In genomic region chr15:80720249-80720648, GRCm38 (mm10) we compare ENCODE assay signal across 24 mouse cellular contexts. TPM values are rescaled to one million over a fixed set of nuclear protein-coding genes. Genes with fewer than 3 reads are reported as not detected.
DNase-seq lines count a peak whose midpoint lies in the region; ATAC-seq and TF ChIP-seq lines count a peak whose summit lies in the region.
"Had no signal": no experiment of that assay in that cellular context is flagged by ENCODE, and none has a peak within 500 bp of the region (broad histone marks: within the 10 kb centered on the region; RNA-seq: fewer than 3 reads in every experiment).

No protein-coding gene starts in this region.

- peaks cover 5% of the 10 kb centered on the region for H3K4me1 ChIP-seq in heart, embryonic 11.5 days (ENCODE audit: control insufficient read depth, insufficient read depth, low read length)
- H3K4me1 ChIP-seq in lung, adult 2 months (ENCODE audit: control insufficient read depth, insufficient read depth, low read length) = peaks cover 15% of the 10 kb centered on the region
- no peaks in the 10 kb centered on the region for H3K4me1 ChIP-seq in intestine, postnatal 0 days (replicated peaks; ENCODE audit: control insufficient read depth, insufficient read depth, low read length)
- H3K4me1 ChIP-seq: midbrain, embryonic 10.5 days had no signal

- no peak overlapping the region for H3K27ac ChIP-seq in heart, embryonic 11.5 days (ENCODE audit: low read depth, low read length)
- H3K27ac ChIP-seq in intestine, postnatal 0 days (ENCODE audit: low read depth, low read length) = no peak overlapping the region
- H3K27ac ChIP-seq: embryonic facial prominence, embryonic 15.5 days; heart, embryonic 15.5 days; hindbrain, embryonic 14.5 days; liver, embryonic 15.5 days; midbrain, embryonic 10.5 days; neural tube, embryonic 15.5 days had no signal

- H3K4me2 ChIP-seq in heart, embryonic 11.5 days = no peak overlapping the region
- no peak overlapping the region for H3K4me2 ChIP-seq in intestine, postnatal 0 days (replicated peaks; ENCODE audit: low read depth)
- H3K4me2 ChIP-seq: embryonic facial prominence, embryonic 15.5 days; heart, embryonic 15.5 days; hindbrain, embryonic 14.5 days; liver, embryonic 15.5 days; neural tube, embryonic 15.5 days had no signal

- no peak for TF ChIP-seq CTCF in lung, adult 2 months (IDR thresholded peaks at IDR 0.05; ENCODE audit: insufficient read depth, low read length)
- TF ChIP-seq CTCF in intestine, postnatal 0 days (IDR thresholded peaks at IDR 0.05; ENCODE audit: low read depth) = no peak

- H3K9ac ChIP-seq in heart, embryonic 11.5 days (ENCODE audit: low read depth, low read length) = no peak overlapping the region
- no peak overlapping the region for H3K9ac ChIP-seq in intestine, postnatal 0 days (ENCODE audit: low read depth, low read length)
- H3K9ac ChIP-seq: embryonic facial prominence, embryonic 15.5 days; heart, embryonic 15.5 days; hindbrain, embryonic 14.5 days; liver, embryonic 15.5 days; neural tube, embryonic 15.5 days had no signal

- no peak for TF ChIP-seq POLR2A in lung, adult 2 months (IDR thresholded peaks at IDR 0.05; ENCODE audit: borderline replicate concordance, extremely low read depth, low read depth, low read length)

- ATAC-seq in heart, embryonic 11.5 days (replicated peaks; ENCODE audit: insufficient number of reproducible peaks, low FRiP score, low TSS enrichment) = no peak
- peak; percentile 78 for ATAC-seq in intestine, postnatal 0 days
- ATAC-seq: CD4-positive, CD25-positive, alpha-beta regulatory T cell, adult 4 months; forebrain, embryonic 14.5 days; inflammation-experienced regulatory T-cells, adult 6 months had no signal

- peak; percentile 90 for DNase-seq in heart, adult 11 months
- peak; percentile 37 to 62 for DNase-seq in lung, adult 18-20 months
- DNase-seq in lung, adult 2 months = no peak
- DNase-seq in brain, adult 2 months (ENCODE audit: low read depth, low spot score) = peak; percentile 25
- DNase-seq in urinary bladder, postnatal 36 days (ENCODE audit: low spot score in 2 of 2) = no peak
- DNase-seq in cerebellum, adult 11 months = no peak
- DNase-seq: cerebellum, adult 18-20 months; gastrocnemius, postnatal 10 days; heart, postnatal 36 days; kidney, postnatal 36 days; layer of hippocampus, postnatal 36 days; right cerebral cortex, postnatal 14 days; thymus, postnatal 14 days had no signal

- H3K4me3 ChIP-seq in heart, embryonic 11.5 days (ENCODE audit: low read depth, low read length) = no peak overlapping the region
- H3K4me3 ChIP-seq in lung, adult 2 months (replicated peaks; ENCODE audit: extremely low read depth, low read depth, low read length) = no peak overlapping the region
- no peak overlapping the region for H3K4me3 ChIP-seq in intestine, postnatal 0 days (ENCODE audit: low read depth, low read length)
- H3K4me3 ChIP-seq: embryonic facial prominence, embryonic 15.5 days; heart, embryonic 15.5 days; liver, embryonic 15.5 days; midbrain, embryonic 10.5 days; neural tube, embryonic 15.5 days had no signal

- H3K27me3 ChIP-seq in heart, embryonic 11.5 days (ENCODE audit: control insufficient read depth, insufficient read depth, low read length) = no peaks in the 10 kb centered on the region
- H3K27me3 ChIP-seq in intestine, postnatal 0 days (replicated peaks; ENCODE audit: control insufficient read depth, insufficient read depth, low read length) = no peaks in the 10 kb centered on the region
- H3K27me3 ChIP-seq: embryonic facial prominence, embryonic 15.5 days; heart, embryonic 15.5 days; liver, embryonic 15.5 days; neural tube, embryonic 15.5 days had no signal

- H3K36me3 ChIP-seq in heart, embryonic 11.5 days (ENCODE audit: control insufficient read depth, insufficient read depth, low read length) = no peaks in the 10 kb centered on the region
- no peaks in the 10 kb centered on the region for H3K36me3 ChIP-seq in intestine, postnatal 0 days (ENCODE audit: control insufficient read depth, insufficient read depth)
- H3K36me3 ChIP-seq: embryonic facial prominence, embryonic 15.5 days; heart, embryonic 15.5 days; liver, embryonic 15.5 days; midbrain, embryonic 10.5 days; neural tube, embryonic 15.5 days had no signal

- WGBS in heart, embryonic 11.5 days (ENCODE audit: insufficient replicate concordance) = 49% methylated on average over 5 of the region's 5 CpGs
- 52% methylated on average over 5 of the region's 5 CpGs for WGBS in lung, adult 2 months
- WGBS in intestine, postnatal 0 days = 38% methylated on average over 5 of the region's 5 CpGs

- no peaks in the 10 kb centered on the region for H3K9me3 ChIP-seq in heart, embryonic 11.5 days (replicated peaks; ENCODE audit: control insufficient read depth, low read length)
- H3K9me3 ChIP-seq in intestine, postnatal 0 days (ENCODE audit: control insufficient read depth) = no peaks in the 10 kb centered on the region
- H3K9me3 ChIP-seq: embryonic facial prominence, embryonic 15.5 days; heart, embryonic 15.5 days; liver, embryonic 15.5 days; midbrain, embryonic 10.5 days; neural tube, embryonic 15.5 days had no signal

RNA-seq across cellular contexts. Expression of gene Tnrc6b, which starts 9.1 kb away (rescaled TPM):
- 16.7 and 17.9 TPM in 2 replicates for polyA plus RNA-seq in heart, embryonic 11.5 days (2014; fragmentation: Nextera tagmentation; extraction: Ambion mirVana)
- polyA plus RNA-seq in lung, adult 2 months (2012; rRNA removed) = 16.6 TPM in 2 replicates
- 6.5 and 8.9 TPM in 2 replicates for polyA plus RNA-seq in intestine, postnatal 0 days (2015; fragmentation: Nextera tagmentation; extraction: Ambion mirVana)

RNA-seq across cellular contexts. Expression of gene Fam83f, which starts 48.6 kb away (rescaled TPM):
- polyA plus RNA-seq in heart, embryonic 11.5 days (2014; fragmentation: Nextera tagmentation; extraction: Ambion mirVana) = 0.19 TPM in 1 of 2 replicates, not detected in the other
- 1.2 and 2.2 TPM in 2 replicates for polyA plus RNA-seq in lung, adult 2 months (2012; rRNA removed)
- 19.0 and 24.4 TPM in 2 replicates for polyA plus RNA-seq in intestine, postnatal 0 days (2015; fragmentation: Nextera tagmentation; extraction: Ambion mirVana)
- polyA plus RNA-seq: forebrain, embryonic 14.5 days; inflammation-experienced regulatory T-cells, adult 6 months had no signal

Comparison
In these comparisons a context has a peak if more than half of its experiments do, and no peak if none do; other contexts are left out.
1. DNase-seq: peak in heart, adult 11 months (single experiment), lung, adult 18-20 months (2 of 2) and brain, adult 2 months (single experiment); none in lung, adult 2 months (single experiment), urinary bladder, postnatal 36 days (0 of 2) and cerebellum, adult 11 months (single experiment).